Mouse (Mus musculus) heart, embryonic 16.5 days (tissue): ENCODE measurements around the gene Gramd1b. TPM values are rescaled to one million over a fixed set of nuclear protein-coding genes. Genes with fewer than 3 reads are reported as not detected.
A peak's percentile ranks its signal among the peaks of the same experiment; 100 is the strongest.

Experiments used
- ATAC-seq: fragments of 200-750 bp; cut with Nextera tagmentation; replicated peaks from 2 replicates; pipeline ENCODE4 v1.8.0; 2017; ENCODE audit warnings: moderate number of reproducible peaks; ENCODE audit not compliant: insufficient read depth, low FRiP score; ENCODE audit errors: extremely low read depth
- H3K27ac ChIP-seq: fragments of 300-500 bp; sonication (generic); 2 replicates; pipeline ENCODE4 v1.5.1; 2014; ENCODE audit warnings: mild to moderate bottlenecking, low read length, control low read depth, moderate library complexity
- H3K27me3 ChIP-seq: fragments of 300-500 bp; sonication (generic); 2 replicates; pipeline ENCODE4 v1.6.1; 2014; ENCODE audit warnings: low read length, mixed read lengths; ENCODE audit not compliant: control insufficient read depth, insufficient read depth
- H3K36me3 ChIP-seq: fragments of 300-500 bp; sonication (generic); 2 replicates; pipeline ENCODE4 v1.6.1; 2014; ENCODE audit not compliant: control insufficient read depth, insufficient read depth
- H3K4me1 ChIP-seq: fragments of 300-500 bp; sonication (generic); 2 replicates; pipeline ENCODE4 v1.6.1; 2014; ENCODE audit warnings: low read length, mixed read lengths; ENCODE audit not compliant: control insufficient read depth, insufficient read depth
- H3K4me2 ChIP-seq: fragments of 300-500 bp; sonication (generic); 2 replicates; pipeline ENCODE4 v1.6.1; 2014; ENCODE audit warnings: low read depth, mild to moderate bottlenecking, control low read depth, low read length
- H3K4me3 ChIP-seq: fragments of 300-500 bp; sonication (generic); 2 replicates; pipeline ENCODE4 v1.5.1; 2014; ENCODE audit warnings: mild to moderate bottlenecking, control low read depth, low read length
- H3K9ac ChIP-seq: fragments of 300-500 bp; sonication (generic); 2 replicates; pipeline ENCODE4 v1.6.1; 2014; ENCODE audit warnings: low read length, control low read depth
- H3K9me3 ChIP-seq: fragments of 300-500 bp; sonication (generic); replicated peaks from 2 replicates; pipeline ENCODE4 v1.6.1; 2016; ENCODE audit warnings: low read length; ENCODE audit not compliant: control insufficient read depth
- WGBS: fragments of 180-500 bp; shearing (Covaris S2); extraction: QIAGEN DNeasy Blood & Tissue Kit; methylation state at CpG from one replicate; pipeline ENCODE4 v1.1.7; 2014; 5-methylcytosine and 5-hydroxymethylcytosine counted together
- polyA plus RNA-seq: library from polyadenylated mRNA; unstranded; fragments of >200 nt; fragmentation: Nextera tagmentation; extraction: Ambion mirVana; gene quantifications from 2 replicates; pipeline ENCODE4 v1.2.1, GENCODE M21; 2015

Gramd1b gene
- polyA plus RNA-seq, 1 experiment from 2014 or later, result 5.9 TPM

DNA sequence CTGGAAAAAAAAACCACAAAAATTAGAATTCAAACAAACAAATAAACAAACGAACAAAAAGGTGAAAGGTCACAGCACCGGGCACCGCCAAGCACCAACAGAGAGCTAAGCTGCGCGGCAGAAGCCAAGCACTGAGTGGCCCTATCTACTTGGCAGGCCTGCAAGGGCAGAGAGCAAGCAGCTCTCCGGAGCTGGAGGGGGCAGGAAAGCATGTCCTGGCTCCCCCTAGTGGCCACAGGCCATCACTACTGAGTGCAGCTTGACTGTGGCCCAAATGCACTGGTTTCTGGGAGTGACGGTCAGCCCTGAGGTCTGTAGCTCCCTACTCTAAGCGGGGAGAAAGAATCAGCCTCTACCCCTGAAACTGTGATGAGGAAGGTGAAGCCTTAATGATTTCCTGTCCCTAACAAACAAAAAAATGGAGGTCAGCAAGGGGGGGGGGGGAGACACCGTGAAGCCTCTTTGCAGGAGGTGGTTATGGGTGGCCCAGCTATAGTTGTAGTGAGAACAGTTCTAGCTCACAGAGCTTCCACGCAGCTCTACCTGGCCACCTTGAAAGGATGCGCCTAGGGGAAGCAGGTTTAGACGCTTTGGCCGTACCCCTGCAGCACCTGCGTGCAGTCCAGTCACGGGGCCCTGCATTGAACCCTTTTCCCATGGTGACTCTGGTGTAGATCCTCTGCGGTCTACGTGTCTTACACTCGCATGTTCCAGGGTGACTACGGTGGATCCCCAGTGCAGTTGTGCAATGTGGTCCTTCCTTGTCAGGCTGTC lies 200.4 kb downstream of the Gramd1b start:
- H3K27ac ChIP-seq, result no peak overlapping the region
- 55% methylated on average over 19 of the region's 19 CpGs for WGBS
- no peak overlapping the region for H3K4me3 ChIP-seq
- H3K4me1 ChIP-seq, result peaks cover 9% of the 10 kb centered on the region
- peak; percentile 88 for ATAC-seq
- H3K4me2 ChIP-seq, result no peak overlapping the region
- no peak overlapping the region for H3K9ac ChIP-seq
- no peaks in the 10 kb centered on the region for H3K27me3 ChIP-seq
- no peaks in the 10 kb centered on the region for H3K9me3 ChIP-seq
- no peaks in the 10 kb centered on the region for H3K36me3 ChIP-seq

DNA sequence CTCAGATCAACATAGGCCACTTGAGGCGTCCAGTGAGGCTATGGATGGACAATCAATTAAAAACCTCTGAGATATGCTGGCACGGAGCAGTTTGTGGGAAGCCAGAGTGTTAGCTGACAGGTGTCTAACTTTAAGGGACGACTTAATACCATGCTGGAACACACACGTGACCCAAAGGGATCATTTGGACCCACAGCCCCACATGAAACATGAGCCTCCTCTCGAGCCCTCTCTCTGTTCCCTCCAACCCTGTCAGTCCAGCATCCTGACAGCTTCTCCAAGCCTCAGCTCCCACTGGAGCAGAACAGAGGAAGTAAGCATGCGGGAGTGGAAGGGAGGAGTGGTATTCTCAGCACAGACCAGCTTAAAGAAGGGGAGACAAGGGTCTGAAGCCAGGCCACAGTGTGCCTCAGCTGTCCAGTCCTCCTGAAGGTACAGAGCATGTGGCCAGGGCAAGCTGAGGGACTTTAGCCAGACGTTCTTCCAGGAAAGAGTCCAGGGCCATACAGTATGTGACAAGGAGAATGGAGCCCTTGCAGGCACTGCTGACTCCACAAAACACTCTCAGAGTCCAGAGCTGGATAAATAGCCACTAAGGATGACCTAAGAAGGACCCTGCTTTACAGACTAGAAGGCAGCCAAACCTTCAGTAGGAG lies 204.8 kb downstream of the Gramd1b start:
- Histone ChIP-seq H3K27me3 (no peaks in the 10 kb centered on the region), H3K4me1 (peaks cover 20% of the 10 kb centered on the region), H3K9ac (no peak overlapping the region), H3K9me3 (no peaks in the 10 kb centered on the region), H3K4me3 (no peak overlapping the region), H3K27ac (peak overlapping the region; percentile 28; the same call in 1 of the 2 replicates), H3K36me3 (no peaks in the 10 kb centered on the region), H3K4me2 (no peak overlapping the region)
- ATAC-seq, result no peak
- 39% methylated on average over 7 of the region's 7 CpGs for WGBS

DNA sequence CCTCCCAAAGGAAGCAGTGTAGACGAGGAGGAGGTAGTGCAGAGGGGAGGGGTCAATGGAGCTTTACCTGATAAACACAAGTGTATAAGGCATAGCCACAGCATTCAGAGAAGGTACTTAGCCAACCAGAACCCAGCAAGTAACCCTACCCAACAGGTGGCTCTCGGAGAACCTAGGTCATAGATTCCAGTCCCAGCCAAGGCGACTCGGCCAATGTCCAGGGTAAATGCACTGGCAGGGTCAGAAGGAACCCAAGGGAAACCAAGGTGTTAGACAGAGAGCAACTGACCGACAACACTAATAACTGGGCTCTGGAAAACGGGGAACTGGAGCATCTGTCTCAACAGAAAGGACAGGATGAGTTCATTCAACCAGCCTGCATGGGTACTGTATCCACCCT lies 206.4 kb downstream of the Gramd1b start:
- H3K27me3 ChIP-seq, result no peaks in the 10 kb centered on the region
- no peak for ATAC-seq
- H3K4me1 ChIP-seq, result peaks cover 34% of the 10 kb centered on the region
- no peak overlapping the region; the same call in 1 of the 2 replicates for H3K4me2 ChIP-seq
- H3K27ac ChIP-seq, result no peak overlapping the region
- H3K9ac ChIP-seq, result no peak overlapping the region
- no peaks in the 10 kb centered on the region for H3K36me3 ChIP-seq
- no peak overlapping the region for H3K4me3 ChIP-seq
- no peaks in the 10 kb centered on the region for H3K9me3 ChIP-seq
- 83% methylated on average over 6 of the region's 6 CpGs for WGBS

DNA sequence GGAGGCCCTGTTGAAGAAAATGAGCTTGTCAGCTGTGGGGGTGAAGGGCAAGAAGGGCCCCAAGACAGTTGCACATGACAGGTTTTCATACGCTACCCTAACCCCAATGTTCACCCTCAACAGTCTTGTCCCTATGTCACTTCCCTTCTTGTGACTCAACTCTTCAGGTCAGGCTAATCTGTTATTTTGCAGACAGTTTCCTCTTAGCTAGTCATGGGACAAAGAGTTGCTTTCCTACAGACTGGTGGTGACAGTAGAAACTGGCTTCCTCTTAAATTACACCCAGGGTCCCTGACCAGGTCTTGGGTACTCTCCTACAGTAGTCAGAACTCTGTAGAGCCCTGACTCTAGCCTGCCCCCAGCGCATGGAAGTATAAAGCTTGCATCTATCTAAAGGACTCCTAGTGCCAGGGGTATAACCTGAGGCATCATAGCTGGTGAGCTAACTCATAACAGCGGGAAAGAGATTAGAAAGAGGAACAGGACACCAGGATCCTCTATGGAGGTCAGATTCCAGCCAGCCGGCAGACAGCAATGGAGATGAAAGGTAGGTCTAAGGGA lies 206.9 kb downstream of the Gramd1b start:
- H3K27me3 ChIP-seq, result no peaks in the 10 kb centered on the region
- 81% methylated on average over 4 of the region's 4 CpGs for WGBS
- ATAC-seq, result no peak

DNA sequence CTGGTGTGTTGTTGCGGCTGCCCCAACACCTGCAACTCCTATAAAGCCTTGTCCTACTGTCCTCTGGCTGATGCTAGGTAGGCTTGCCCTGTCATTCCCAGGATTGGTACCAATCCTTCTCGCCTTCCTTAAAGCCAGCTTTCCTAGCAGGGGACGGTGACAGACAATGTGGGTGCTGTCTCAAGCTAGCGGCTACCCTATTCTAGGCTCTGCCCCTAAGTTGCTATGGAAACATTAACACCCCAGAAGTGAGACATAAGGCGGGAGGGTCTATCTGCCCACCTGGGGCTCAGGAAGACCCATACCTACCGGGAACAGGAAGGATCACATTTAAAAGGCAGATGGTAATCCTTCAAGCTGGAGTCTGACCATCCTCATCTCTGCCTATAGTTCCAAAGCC lies 207.4 kb downstream of the Gramd1b start:
- Histone ChIP-seq H3K4me2 (no peak overlapping the region), H3K36me3 (no peaks in the 10 kb centered on the region), H3K9me3 (no peaks in the 10 kb centered on the region), H3K9ac (no peak overlapping the region), H3K27ac (no peak overlapping the region), H3K27me3 (no peaks in the 10 kb centered on the region), H3K4me1 (peaks cover 34% of the 10 kb centered on the region), H3K4me3 (no peak overlapping the region)
- no peak for ATAC-seq
- WGBS, result 82% methylated on average over 6 of the region's 6 CpGs

More for the DNA sequence above, 206.9 kb downstream of the Gramd1b start:
- H3K27ac ChIP-seq, result no peak overlapping the region
- no peak overlapping the region for H3K9ac ChIP-seq
- H3K9me3 ChIP-seq, result no peaks in the 10 kb centered on the region
- H3K4me1 ChIP-seq, result peaks cover 34% of the 10 kb centered on the region
- no peaks in the 10 kb centered on the region for H3K36me3 ChIP-seq
- H3K4me3 ChIP-seq, result no peak overlapping the region
- no peak overlapping the region for H3K4me2 ChIP-seq

DNA sequence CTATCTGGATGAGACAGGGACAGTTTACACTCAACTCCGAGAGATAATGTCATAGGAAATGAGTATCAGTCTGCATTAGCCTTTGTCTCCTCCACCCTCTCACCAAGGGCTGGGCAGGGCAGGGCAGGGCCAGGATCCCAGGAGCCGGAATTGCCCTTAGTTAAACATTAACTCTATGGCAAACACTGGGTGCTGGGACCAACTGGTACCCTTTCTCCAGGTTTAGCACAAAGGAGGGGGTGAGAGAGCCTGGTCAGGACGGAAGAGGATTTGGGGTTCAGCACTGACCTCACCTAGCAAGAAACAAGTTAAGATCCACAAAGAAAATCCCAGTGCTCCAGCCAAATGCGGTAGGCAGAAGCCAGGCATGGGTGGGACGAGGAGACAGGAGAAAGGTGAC lies 208.0 kb downstream of the Gramd1b start:
- Histone ChIP-seq H3K27me3 (no peaks in the 10 kb centered on the region), H3K4me3 (no peak overlapping the region), H3K36me3 (no peaks in the 10 kb centered on the region), H3K27ac (no peak overlapping the region), H3K9me3 (no peaks in the 10 kb centered on the region), H3K9ac (no peak overlapping the region), H3K4me2 (no peak overlapping the region), H3K4me1 (peaks cover 34% of the 10 kb centered on the region)
- no peak for ATAC-seq
- 80% methylated on average over 5 of the region's 5 CpGs for WGBS

DNA sequence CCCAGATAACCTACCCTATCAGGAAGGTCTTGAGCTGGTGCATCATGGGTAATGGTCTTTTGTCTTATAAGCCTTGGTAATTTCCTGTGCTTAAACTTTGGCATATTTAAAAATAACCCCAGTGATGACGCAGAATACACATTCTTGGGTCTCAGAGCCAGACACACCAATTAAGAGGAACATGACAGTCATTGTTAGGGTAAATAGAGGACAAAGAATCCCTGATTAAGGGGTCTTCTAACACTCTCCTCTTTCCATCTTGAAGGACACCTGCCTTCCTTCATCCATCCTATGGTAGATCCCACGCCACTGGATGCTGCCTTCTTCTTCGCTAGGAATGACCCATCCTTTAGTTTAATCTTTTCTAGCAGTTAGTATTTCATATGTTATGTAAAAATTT lies 208.8 kb downstream of the Gramd1b start:
- Histone ChIP-seq H3K4me2 (no peak overlapping the region), H3K27ac (no peak overlapping the region), H3K27me3 (no peaks in the 10 kb centered on the region), H3K9me3 (no peaks in the 10 kb centered on the region), H3K4me3 (no peak overlapping the region), H3K36me3 (no peaks in the 10 kb centered on the region), H3K9ac (no peak overlapping the region), H3K4me1 (peaks cover 35% of the 10 kb centered on the region)
- 80% methylated on average over 3 of the region's 3 CpGs for WGBS
- ATAC-seq, result no peak

DNA sequence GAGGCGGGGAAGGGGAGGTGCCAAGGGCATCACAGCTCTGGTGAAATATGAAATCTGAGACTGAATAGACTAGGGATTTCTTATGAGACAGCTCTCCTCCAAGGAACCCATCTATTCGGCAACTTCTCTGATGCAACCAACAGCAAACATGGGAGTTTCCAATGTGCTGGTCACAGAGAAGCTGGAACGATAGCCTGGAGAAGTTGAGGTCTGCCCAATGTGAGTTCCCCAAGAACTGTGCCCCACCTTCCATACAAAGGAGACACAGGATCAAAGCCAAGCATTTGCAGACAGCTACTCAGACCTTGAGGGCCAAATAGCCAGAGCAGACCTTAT lies 209.5 kb downstream of the Gramd1b start:
- H3K4me3 ChIP-seq, result no peak overlapping the region
- H3K27ac ChIP-seq, result peak overlapping the region; percentile 28; the same call in 1 of the 2 replicates
- 67% methylated on average over 3 of the region's 3 CpGs for WGBS
- H3K36me3 ChIP-seq, result 0 out of 2 replicates have a peak, but pooled peaks cover 2% of the 10 kb centered on the region
- no peaks in the 10 kb centered on the region for H3K27me3 ChIP-seq
- H3K9ac ChIP-seq, result no peak overlapping the region
- no peak for ATAC-seq
- no peak overlapping the region for H3K4me2 ChIP-seq
- H3K4me1 ChIP-seq, result peaks cover 36% of the 10 kb centered on the region
- H3K9me3 ChIP-seq, result no peaks in the 10 kb centered on the region
